Mouse (Mus musculus) urinary bladder, adult 2 months (tissue): ENCODE measurements around the gene Atp13a2. TPM values are rescaled to one million over a fixed set of nuclear protein-coding genes. Genes with fewer than 3 reads are reported as not detected.
A peak's percentile ranks its signal among the peaks of the same experiment; 100 is the strongest.

Experiments used
- DNase-seq: peaks from one replicate; pipeline ENCODE4 v3.0.0; 2022; ENCODE audit warnings: low spot score
- polyA plus RNA-seq: library from polyadenylated mRNA; depleted of rRNA; stranded (reverse); fragments of >200 nt; gene quantifications from 2 replicates; pipeline ENCODE4 v1.2.3, GENCODE M21; 2012

Atp13a2 gene
- polyA plus RNA-seq, 1 experiment, result 57.3 TPM

DNA sequence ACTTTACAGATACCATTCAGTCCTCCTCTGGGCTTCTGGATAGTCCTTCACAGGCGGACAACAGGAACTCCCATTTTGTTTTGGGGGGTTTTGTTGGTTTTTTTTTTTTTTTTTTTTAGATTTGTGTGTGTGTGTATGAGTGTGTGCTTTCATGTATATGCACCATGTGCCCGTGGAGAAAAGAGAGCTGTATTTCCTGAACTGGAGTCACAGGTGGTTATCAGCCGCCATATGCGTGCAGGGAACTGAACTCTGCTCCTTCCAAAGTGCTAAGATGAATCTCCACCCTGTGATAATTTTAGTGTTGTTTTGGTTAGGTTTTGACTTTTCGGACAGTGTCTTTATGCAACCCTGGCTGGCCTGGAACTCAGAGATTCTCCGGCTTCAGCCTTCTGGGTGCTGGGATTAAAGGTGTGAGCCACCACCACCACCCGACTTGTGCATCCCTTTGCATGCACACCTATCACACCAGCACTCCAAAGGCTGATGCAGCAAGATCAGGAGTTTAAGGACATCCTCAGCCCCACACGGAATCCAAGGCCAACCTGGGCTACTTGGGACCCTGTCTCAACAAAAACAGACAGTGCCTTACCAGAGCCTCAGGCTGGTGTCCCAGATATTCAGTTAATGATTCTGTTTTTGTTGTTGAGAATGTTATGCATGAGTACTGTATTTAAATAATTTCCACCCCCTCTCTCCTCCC, 24.3 kb upstream of the Atp13a2 start:
- DNase-seq, result no peak

DNA sequence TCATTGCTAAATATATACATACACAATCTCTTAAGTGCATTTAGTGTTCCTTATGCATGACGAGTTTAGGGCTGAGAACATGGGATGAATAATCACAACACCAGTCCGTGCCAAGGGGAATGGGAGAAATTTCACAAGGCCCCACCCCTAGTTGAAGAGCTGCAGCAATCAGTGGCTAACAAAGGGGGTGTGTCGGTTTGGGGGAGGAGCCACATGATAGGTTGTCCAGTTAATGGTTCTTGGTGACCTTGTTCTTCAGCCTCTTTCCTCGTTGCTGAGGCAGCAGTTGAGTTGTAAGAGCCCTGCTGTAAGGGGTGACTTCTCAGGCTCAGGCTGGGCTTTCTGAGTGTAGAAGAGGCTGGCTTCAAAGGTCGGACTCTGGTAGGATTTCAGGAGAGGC, 23.7 kb upstream of the Atp13a2 start:
- DNase-seq, result no peak

DNA sequence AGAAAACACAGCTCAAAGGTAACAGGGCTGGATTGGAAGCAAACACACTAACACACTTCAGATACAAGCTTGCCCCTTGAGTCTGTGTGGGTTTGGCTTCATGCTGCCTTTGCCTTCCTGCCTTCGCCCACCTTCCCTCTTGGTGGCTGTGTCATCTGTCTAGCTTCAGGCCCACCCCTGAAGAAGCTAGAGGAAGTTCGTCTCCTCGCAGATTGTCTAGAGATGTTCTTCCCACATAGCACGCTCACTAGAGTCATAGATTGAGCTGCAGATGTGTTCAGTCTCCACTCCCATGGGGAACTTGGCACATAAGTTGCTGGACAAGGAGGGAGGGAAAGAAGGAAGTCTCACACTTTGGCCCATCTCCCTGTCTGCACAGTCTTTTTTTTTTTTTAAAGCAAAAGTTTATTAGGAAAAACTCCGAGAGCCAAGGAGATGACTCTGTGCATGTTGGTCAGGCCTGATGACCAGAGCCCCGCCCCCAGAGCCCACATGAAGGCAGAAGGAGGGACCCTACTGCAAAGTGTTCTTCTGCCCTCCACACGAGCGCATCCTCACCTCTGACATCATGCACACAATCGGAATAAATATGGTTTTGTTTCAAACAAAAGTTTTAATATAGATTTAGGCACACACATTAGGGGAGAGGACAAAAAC, 22.6 kb upstream of the Atp13a2 start:
- no peak for DNase-seq

DNA sequence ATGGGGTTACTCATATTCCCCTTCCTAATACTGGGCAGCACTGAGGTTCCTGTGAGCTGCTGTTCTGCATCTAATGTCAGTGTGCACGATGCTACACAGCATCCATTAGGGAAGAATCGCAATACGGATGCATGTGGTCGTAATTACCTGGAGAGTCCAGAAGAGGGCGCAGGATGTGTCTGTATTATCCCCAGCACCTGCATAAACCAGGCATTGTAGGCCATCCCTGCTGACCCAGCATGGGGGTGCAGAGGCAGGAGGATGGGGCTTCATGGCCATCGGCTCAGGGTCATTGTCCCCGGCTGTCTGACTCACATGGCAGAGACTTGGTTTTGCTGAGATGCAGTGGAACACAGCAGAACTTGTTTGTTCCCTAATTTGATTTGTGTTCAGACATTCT, 22.1 kb upstream of the Atp13a2 start:
- DNase-seq, result peak; percentile 34

DNA sequence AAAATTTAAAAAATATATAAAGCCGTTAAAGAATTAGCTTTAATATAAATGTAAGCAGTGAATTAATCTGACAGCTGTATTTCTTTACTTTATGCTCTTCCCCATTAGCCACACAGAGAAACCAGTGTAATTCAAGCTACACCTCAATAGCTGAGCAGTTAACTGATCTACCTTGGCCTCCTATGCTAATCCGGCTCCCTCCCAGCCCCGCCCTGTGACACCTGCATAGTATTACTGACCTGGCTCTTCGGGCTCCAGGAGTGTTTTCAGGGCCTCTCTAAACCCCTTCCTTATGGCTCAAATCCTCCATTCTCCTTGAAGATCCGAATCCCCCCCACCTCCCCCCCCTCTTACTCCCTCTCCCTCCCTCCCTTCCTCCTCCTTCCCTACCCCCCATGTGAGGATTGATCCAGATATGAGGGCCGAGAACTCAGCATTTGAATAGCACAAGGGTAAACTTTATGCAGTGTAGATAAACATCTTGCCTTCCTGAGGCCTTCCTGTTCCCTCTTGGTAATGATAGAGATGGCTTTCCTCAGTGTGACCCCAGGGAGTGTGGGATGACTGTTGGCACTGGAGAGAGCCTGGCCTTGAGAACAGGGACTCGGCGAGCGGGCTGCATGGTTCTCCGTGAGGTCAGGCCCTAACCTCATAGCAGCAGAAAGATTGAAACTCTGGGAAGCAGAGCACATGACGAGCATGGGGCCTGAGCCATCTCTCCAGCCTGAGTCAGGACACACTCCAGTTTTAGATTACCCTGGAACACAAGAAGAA, 19.1 kb upstream of the Atp13a2 start:
- DNase-seq, result no peak

DNA sequence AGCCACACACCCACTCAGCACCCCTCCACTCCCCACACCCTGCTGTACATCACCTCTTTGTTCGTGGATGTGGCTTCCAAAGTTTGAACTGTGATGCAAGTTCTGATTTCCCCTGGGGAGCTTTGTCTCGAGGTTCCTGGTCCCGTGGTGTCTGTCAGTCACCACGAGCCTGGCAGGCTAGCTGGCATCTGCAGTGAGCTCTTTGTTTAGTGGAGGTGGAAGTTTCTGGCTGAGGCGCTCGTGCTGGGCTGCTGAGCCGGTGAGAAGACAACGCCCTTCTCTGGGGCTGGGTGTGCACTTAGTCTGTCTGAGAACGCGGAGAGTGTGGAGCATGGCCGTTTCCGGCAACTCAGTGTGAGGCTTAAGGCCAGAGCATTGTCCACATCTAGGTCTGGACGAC, 15.0 kb upstream of the Atp13a2 start:
- no peak for DNase-seq

DNA sequence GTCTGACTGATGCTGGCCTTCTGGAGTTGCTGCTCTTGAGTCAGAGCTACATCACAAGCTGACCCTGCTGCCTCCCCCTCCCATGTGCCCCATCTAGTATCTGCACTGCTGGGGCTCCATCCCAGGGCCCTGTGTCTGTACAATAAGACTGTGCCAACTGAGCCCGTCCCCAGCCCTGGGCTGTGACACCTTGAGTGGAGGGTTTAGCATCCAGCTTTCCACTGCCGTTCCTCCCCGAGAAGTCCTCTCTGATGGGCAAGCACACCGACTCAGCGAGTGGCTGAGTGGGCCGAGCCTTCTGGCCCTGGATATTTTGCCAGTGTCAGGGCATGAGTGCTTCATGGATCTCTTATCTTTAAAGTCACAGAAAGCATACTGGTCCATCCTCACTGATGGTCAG, 12.3 kb upstream of the Atp13a2 start:
- no peak for DNase-seq

DNA sequence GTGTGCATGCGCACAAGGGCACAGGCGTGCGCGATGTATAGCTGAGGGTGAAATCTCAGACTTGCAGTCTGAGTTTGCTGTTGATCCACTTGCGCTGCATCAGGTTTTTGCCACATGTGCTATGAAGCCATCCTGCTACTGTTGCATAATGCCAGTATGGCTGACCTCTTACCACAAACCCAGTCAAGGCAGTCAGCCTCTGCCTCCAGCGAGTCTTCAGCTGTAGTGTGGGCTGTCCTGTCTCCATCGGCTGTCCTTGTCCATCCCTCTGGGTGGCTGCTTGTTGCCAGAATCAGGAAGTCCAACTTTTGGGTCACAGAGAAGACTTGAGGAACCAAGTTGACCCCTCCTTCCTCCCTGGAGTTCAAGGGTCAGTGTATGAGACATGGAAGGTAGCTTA, 11.3 kb upstream of the Atp13a2 start:
- no peak for DNase-seq

DNA sequence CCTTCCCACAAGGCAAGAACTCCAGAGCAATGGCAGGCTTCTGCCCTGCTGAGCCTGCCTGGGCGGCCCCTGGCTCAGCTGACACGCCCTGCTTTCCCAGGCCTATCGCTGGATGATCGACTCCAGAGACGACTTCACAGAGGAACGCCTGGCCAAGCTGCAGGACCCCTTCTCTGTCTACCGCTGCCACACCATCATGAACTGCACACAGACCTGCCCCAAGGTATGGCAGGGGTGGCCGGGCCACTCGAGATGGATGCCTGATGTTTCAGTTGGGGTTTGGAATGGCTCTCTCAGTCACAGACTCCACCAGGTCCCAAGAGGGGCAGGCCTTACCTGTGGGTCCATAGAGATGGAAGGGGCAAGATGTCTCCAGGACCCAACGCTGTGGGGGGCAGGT, 9.4 kb upstream of the Atp13a2 start:
- no peak for DNase-seq

DNA sequence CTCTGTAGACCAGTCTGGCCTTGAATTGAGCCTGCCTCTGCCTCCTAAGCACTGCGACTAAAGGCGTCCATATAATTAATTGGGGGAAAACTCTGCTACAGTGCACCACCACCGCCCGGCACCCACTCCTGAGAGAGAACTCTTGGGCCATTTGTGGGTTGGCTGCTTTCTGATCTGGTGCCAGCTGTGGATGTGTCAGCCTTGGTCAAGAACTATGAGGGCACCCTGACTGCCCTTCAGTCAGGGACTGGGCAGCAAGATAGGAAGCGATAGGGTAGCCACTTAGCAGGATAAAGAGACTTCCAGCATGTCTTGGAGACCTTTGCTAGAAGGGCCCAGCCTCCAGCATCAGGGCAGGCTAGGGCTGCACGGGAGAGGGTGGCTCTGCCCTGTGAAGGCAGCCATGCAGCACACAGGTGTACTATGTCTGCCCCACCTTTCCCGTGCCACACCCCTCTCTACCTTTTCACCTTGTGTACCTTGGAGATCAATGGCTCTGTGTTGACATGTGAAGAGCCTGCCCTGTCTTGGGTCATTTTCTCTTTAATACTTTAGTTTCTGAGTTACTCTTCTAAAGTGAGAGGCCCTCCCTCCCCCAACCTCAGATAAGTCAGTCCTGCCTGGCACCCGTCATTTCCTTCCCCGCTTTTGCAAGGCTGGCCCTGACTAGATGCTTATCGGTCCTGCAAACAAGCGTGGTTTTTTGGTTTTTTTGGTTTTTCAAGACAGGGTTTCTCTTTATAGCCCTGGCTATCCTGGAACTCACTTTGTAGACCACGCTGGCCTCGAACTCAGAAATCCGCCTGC, 8.6 kb upstream of the Atp13a2 start:
- DNase-seq, result no peak

DNA sequence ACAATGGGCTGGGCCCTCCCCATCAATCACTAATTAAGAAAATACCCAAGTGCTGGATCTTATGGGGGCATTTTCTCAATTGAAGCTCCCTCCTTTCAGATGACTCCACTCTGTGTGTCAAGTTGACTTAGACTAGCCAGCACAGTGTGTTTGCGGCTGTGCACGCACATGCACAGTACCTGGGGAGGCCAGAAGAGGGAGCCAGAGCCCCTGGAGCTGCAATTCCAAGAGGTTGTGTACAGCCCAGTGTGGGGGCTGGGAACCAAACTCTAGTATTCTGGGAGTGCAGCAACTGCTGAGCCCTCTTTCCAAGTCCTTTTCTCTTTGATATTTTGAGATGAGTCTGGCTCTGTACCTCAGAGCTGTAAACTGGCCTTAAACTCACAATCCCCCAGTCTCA, 5.1 kb upstream of the Atp13a2 start:
- no peak for DNase-seq

DNA sequence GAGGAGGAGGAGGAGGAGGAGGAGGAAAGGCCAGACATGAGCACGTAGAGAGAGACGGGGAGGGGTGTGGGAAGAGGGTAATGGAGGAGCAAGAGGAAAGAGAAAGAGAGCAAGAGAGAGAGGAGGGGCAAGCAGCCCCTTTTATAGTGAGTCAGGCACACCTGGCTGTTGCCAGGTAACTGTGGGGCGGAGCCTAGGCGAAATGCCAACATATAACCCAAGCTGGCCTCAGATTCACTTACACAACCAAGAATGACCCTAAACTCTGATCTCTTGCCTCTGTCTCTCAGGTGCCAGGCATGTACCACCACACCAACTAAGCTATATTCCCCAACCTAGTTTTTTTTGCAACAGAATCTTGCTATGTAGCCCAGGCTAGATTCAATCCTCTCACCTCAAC, 3.9 kb upstream of the Atp13a2 start:
- no peak for DNase-seq

DNA sequence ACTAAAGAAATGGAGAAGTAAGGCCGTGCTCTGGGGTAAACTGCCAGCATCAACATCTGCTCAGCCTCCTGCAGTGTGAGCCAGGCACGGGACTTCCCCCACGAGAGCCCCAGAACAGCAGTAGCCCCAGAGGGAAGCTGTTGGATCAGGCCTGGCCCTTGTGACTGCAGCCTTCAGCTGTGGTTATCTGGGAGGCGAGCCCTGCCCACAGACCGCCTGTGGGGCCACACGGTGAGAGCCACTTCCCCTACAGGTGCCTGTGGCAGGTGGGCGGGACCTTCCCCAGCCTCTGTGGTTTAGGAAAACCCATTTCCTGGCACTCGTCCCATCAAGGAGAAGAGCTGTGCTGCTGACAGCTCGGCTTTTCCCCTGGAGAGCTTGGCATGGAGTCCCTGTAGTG, 3.2 kb upstream of the Atp13a2 start:
- DNase-seq, result peak; percentile 50

DNA sequence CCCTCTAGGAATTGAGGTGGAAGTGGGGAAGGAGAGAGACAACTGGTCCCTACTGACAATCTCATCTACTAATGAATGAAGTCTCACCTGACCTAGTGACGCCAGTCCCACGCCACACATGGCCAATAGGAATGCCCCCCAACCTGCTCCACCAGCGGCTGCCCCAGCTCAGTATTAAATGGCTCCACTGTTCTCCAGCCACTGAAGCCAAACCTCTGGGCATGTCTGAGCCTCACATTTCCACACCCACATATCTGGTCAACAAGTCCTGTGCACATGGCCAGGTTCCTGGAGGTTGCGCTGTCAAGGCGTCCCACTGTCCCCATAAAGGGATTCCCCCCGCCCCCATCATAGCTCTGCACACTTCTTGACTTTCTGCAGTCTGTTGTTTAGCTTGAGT, 2.1 kb upstream of the Atp13a2 start:
- no peak for DNase-seq

DNA sequence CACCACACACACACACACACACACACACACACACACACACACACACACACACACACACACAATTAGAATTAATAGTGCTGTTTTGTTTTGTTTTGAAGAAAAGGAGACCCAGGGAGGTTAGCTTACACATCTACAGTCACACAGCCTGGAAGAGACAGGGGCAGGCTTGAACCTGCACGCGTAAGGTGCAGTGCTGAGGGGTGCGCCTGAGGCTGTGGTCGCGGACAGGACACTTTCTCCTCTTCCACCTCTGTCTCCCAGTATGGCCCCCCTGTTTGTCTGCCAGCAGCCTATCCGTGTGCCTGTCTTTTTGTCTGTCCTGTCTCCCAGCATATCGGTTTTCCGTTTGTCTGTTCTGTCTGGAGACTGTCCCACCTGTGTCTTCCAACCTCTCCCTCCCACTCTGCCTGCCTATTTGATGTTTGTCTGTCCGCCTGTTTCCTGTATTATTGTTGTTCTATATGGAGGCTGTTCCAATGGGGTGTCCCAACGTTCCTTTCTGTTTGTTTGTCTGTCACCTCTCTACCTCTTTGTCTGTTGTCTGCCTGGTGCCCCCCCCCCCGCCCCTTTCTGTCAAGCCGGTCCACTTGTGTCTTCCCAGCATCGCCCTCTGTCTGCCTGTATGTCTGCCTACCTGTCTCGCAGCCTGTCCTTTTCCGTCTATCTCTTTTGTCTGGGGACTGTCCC, 506 bp upstream of the Atp13a2 start:
- no peak for DNase-seq

DNA sequence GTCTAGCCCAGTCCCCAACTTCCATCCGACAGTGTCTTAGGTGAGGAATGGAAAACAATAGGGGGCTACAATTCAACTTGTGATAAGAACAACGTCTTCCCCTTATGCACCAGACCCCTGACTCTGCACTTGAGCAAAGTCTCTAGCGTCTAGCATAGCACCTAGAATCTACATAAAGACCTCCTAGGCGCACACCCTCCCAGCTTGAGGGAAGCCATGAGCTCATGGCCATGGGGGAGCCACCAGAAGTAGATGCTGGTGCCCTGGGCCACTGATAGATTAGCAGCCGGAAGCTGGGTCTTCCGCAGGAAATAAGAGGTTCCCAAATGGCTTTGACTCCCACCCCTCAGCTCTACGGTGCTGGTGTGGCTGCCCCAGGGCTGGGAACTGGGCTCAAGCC, 803 bp downstream of the Atp13a2 start:
- DNase-seq, result no peak

DNA sequence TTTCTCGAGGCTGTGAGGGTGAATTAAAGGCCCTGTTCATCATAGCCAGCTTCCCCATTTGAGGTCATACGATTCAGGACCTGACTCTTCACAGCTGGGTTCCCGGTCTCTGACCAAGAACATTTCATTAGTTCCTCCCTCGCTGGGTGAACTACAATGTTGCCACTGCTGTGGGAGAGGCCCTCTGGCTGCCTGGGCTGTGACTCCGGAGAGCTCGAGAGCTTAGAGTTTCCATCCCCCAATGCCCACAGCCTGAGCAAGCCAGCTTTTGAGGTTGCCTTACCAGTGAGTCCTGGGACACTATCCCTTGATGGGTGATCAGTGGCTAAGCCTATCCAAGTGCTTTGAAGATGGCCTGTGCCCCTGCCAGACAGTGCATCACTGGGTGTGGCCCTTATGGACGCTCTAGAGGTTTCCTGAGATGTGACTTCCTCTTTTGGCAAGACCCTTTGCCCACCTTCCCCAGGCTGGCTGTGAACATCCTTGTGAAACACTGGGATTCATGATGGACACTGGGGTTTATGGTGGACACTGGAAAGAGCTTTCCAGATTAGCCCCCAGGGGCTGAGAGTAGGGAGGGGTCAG, 2.1 kb downstream of the Atp13a2 start:
- no peak for DNase-seq

DNA sequence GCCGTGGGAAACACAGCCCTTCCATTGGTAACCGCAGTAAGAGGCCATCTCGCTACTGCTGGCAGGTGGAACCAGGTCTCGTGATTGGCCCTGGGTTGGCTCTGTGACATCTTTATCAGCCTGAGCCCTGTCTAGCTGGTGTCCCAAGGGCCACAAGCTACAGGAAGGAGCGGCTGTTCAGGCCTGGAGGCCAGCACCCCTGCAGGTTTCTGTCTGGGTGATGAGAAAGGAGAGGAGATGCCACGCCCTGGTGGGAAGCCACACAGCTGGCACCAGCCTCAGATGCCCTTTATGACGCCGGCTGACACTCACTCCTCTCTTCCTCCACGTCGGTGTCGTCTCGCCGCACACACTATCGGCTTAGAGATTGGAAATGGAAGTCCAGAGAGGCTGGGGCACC, 2.8 kb downstream of the Atp13a2 start:
- DNase-seq, result no peak

DNA sequence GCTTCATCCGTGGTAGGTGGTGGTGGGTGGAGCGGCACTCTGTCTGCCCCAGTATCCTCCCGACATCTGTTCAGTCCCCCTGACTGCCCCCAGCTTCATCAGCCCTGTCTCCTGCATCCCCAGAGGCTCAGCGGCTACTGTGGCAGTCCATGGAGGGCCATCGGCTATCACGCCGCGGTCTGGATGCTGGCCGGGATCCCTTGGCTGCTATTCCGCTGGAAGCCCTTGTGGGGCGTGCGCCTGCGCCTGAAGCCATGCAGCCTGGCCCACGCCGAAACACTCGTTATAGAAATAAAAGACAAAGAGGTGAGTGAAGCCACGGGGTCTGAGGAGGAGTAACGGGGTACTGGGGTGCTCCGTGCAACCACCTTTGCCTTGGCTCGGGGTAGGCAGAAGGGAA, 5.5 kb downstream of the Atp13a2 start:
- no peak for DNase-seq

DNA sequence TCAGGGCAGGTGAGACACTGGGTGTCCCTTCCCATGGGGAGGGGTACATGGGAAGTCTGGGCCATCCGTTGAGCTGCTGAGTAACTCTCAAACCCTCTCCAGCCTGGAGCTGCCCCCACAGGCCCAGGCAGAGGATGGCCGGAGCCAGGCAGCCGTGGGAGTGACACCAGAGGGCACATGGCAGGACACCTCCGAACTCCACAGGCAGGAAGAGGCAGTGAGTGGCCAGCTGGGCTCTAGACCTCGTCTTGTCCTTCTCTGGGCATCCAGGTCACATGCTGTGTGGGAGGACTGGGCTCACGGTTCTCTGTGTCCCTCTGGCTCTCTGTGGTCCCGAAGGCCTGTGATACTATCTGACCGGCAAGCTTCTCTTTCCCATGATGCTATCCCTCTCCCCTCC, 7.2 kb downstream of the Atp13a2 start:
- DNase-seq, result no peak

DNA sequence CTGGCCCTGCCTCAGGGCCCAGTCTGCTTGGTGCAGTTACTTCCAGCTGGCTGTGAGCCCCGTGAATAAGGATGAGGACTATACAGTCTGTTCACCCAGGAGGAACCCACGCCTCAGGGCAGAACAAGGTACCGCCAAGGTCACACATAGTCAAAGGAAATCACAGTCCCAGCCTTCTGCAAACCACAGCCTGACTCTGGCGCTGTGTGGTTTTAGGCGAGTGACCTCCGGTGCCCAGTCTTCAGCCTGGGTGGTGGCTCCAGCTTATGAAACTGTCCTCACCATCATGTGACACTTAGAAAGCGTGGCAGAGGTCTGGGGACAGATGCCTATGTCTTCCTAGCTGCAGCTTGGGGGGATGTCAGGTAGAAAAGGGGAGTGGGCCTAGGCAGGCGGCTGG, 9.1 kb downstream of the Atp13a2 start:
- DNase-seq, result no peak
